Mouse (Mus musculus): Measurements from ENCODE around the gene Cep19. TPM values are rescaled to one million over a fixed set of nuclear protein-coding genes. Genes with fewer than 3 reads are reported as not detected.

Gene Cep19
- total RNA-seq, 1 experiment, result 11.9 TPM

GRCm38 (mm10) chr16:32124020-32124419, 24.4 kb downstream of the Cep19 start:
- Histone ChIP-seq H3K9me3 (ENCODE audit: control insufficient read depth, insufficient read depth, low read depth, low read length) (no peaks in the 10 kb centered on the region), H3K4me1 (ENCODE audit: control insufficient read depth in 2 of 2, insufficient read depth in 2 of 2, low read length in 2 of 2, poor library complexity in 1 of 2) (peaks cover 2 to 13% of the 10 kb centered on the region in 2 experiments; a peak in 3 of 4 replicates), H3K36me3 (ENCODE audit: control insufficient read depth, insufficient read depth, low read length, poor library complexity, severe bottlenecking) (no peaks in the 10 kb centered on the region), H3K27ac (ENCODE audit: insufficient read depth, low read depth, low read length, poor library complexity, severe bottlenecking) (peak overlapping the region; percentile 68; the same call in 1 of the 2 replicates), H3K4me3 (ENCODE audit: insufficient read depth in 1 of 2, low read depth in 1 of 2, low read length in 2 of 2, poor library complexity in 1 of 2, severe bottlenecking in 1 of 2) (no peak overlapping the region), H3K9ac (ENCODE audit: insufficient read depth, low read depth, low read length, poor library complexity, severe bottlenecking) (no peak overlapping the region)
- TF ChIP-seq HCFC1 (IDR thresholded peaks at IDR 0.05; ENCODE audit: borderline replicate concordance, insufficient read depth, low read length) (no peak), ZC3H11A (IDR thresholded peaks at IDR 0.05; ENCODE audit: borderline replicate concordance, low read depth, low read length) (no peak), ZNF384 (IDR thresholded peaks at IDR 0.05; ENCODE audit: low read depth, low read length) (no peak), CHD2 (IDR thresholded peaks at IDR 0.05; ENCODE audit: low read depth, low read length) (no peak), MAFK (IDR thresholded peaks at IDR 0.05; ENCODE audit: insufficient read depth, low read depth, low read length) (no peak)
- in situ Hi-C loops (cut with MboI; ENCODE audit: low sequenced_read_pairs in 2 of 2, unreplicated experiment in 2 of 2), result no loop called here
- no peak for DNase-seq (ENCODE audit: low read depth, low spot score)

DNA sequence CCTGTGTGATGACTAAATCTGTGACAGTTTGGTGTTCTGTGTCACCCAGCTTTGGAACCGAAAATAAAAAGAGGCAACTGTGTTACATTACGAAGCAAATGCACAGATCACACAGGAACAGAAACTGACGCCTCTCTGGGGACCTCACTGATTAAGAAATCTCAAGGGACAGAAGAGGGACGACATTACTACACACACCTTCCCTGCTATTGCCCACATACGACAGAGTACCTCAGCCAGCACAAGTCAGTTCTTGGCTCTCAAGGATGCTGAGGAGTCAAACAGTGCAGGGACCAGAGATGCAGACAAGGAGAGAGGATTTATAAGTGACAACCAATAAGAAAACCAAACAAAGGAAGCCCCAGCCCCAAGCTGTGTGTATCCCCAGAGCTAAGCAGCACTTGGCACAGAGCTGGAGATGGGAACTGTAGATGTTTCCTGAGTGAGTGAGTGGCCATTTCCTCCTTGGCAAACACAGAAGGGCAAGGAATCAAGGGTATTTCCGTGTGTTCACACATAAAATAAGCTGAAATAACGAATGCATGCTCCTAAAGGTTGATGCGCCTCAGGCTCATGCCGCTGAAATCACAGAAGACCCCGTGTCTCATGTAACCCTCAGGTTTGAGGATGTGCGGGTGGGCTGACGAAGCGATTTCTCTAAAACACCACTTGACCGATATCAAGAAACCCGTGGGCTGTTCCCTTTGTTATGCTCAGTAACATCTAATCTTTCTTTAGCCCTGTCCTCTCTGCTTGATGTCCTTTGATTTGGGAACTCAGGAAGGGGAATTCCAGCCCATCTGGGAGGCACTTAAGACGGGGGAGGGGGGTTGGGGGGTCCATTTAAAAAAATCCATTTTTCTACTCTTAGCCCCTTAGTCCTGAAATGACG, 25.1 kb downstream of the Cep19 start:
- no peaks in the 10 kb centered on the region for H3K36me3 ChIP-seq (ENCODE audit: control insufficient read depth, insufficient read depth, low read length, poor library complexity, severe bottlenecking)
- in situ Hi-C loops (cut with MboI; ENCODE audit: low sequenced_read_pairs in 2 of 2, unreplicated experiment in 2 of 2), result no loop called here
- peak overlapping the region; percentile 31 to 46 for H3K4me3 ChIP-seq (ENCODE audit: insufficient read depth in 1 of 2, low read depth in 1 of 2, low read length in 2 of 2, poor library complexity in 1 of 2, severe bottlenecking in 1 of 2)
- TF ChIP-seq HCFC1 (IDR thresholded peaks at IDR 0.05; ENCODE audit: borderline replicate concordance, insufficient read depth, low read length), result 0 out of 2 replicates have a peak, but pooled peaks have one; percentile 2
- TF ChIP-seq ZNF384 (IDR thresholded peaks at IDR 0.05; ENCODE audit: low read depth, low read length), result no peak
- TF ChIP-seq ZC3H11A (IDR thresholded peaks at IDR 0.05; ENCODE audit: borderline replicate concordance, low read depth, low read length), result no peak
- TF ChIP-seq MAFK (IDR thresholded peaks at IDR 0.05; ENCODE audit: insufficient read depth, low read depth, low read length), result peak; percentile 75
- no peak for TF ChIP-seq CHD2 (IDR thresholded peaks at IDR 0.05; ENCODE audit: low read depth, low read length)
- H3K9me3 ChIP-seq (ENCODE audit: control insufficient read depth, insufficient read depth, low read depth, low read length), result no peaks in the 10 kb centered on the region
- peak overlapping the region; percentile 59 for H3K9ac ChIP-seq (ENCODE audit: insufficient read depth, low read depth, low read length, poor library complexity, severe bottlenecking)
- peaks cover 4 to 16% of the 10 kb centered on the region in 2 experiments; a peak in 3 of 4 replicates for H3K4me1 ChIP-seq (ENCODE audit: control insufficient read depth in 2 of 2, insufficient read depth in 2 of 2, low read length in 2 of 2, poor library complexity in 1 of 2)
- peak overlapping the region; percentile 68 for H3K27ac ChIP-seq (ENCODE audit: insufficient read depth, low read depth, low read length, poor library complexity, severe bottlenecking)
- DNase-seq (ENCODE audit: low read depth, low spot score), result no peak

GRCm38 (mm10) chr16:32125364-32125763, 25.8 kb downstream of the Cep19 start:
- peaks cover 4 to 17% of the 10 kb centered on the region in 2 experiments; a peak in 3 of 4 replicates for H3K4me1 ChIP-seq (ENCODE audit: control insufficient read depth in 2 of 2, insufficient read depth in 2 of 2, low read length in 2 of 2, poor library complexity in 1 of 2)
- no peaks in the 10 kb centered on the region for H3K36me3 ChIP-seq (ENCODE audit: control insufficient read depth, insufficient read depth, low read length, poor library complexity, severe bottlenecking)
- H3K27ac ChIP-seq (ENCODE audit: insufficient read depth, low read depth, low read length, poor library complexity, severe bottlenecking), result peak overlapping the region; percentile 68; the same call in 1 of the 2 replicates
- H3K9ac ChIP-seq (ENCODE audit: insufficient read depth, low read depth, low read length, poor library complexity, severe bottlenecking), result peak overlapping the region; percentile 59; the same call in 1 of the 2 replicates
- TF ChIP-seq ZC3H11A (IDR thresholded peaks at IDR 0.05; ENCODE audit: borderline replicate concordance, low read depth, low read length), result no peak
- no peak for TF ChIP-seq MAFK (IDR thresholded peaks at IDR 0.05; ENCODE audit: insufficient read depth, low read depth, low read length)
- TF ChIP-seq ZNF384 (IDR thresholded peaks at IDR 0.05; ENCODE audit: low read depth, low read length), result no peak
- no peak for TF ChIP-seq CHD2 (IDR thresholded peaks at IDR 0.05; ENCODE audit: low read depth, low read length)
- peak; percentile 18; the same call in 1 of the 2 replicates for TF ChIP-seq HCFC1 (IDR thresholded peaks at IDR 0.05; ENCODE audit: borderline replicate concordance, insufficient read depth, low read length)
- in situ Hi-C loops (cut with MboI; ENCODE audit: low sequenced_read_pairs in 2 of 2, unreplicated experiment in 2 of 2), result no loop called here
- no peak for DNase-seq (ENCODE audit: low read depth, low spot score)
- peak overlapping the region; percentile 31 to 46; a peak in 3 of 4 replicates for H3K4me3 ChIP-seq (ENCODE audit: insufficient read depth in 1 of 2, low read depth in 1 of 2, low read length in 2 of 2, poor library complexity in 1 of 2, severe bottlenecking in 1 of 2)
- H3K9me3 ChIP-seq (ENCODE audit: control insufficient read depth, insufficient read depth, low read depth, low read length), result no peaks in the 10 kb centered on the region

GRCm38 (mm10) chr16:32127046-32127445, 27.4 kb downstream of the Cep19 start:
- DNase-seq (ENCODE audit: low read depth, low spot score), result no peak
- in situ Hi-C loops (cut with MboI; ENCODE audit: low sequenced_read_pairs in 2 of 2, unreplicated experiment in 2 of 2), result no loop called here
- TF ChIP-seq CHD2 (IDR thresholded peaks at IDR 0.05; ENCODE audit: low read depth, low read length) (no peak), ZNF384 (IDR thresholded peaks at IDR 0.05; ENCODE audit: low read depth, low read length) (no peak), ZC3H11A (IDR thresholded peaks at IDR 0.05; ENCODE audit: borderline replicate concordance, low read depth, low read length) (no peak), HCFC1 (IDR thresholded peaks at IDR 0.05; ENCODE audit: borderline replicate concordance, insufficient read depth, low read length) (no peak), MAFK (IDR thresholded peaks at IDR 0.05; ENCODE audit: insufficient read depth, low read depth, low read length) (no peak)
- Histone ChIP-seq H3K9me3 (ENCODE audit: control insufficient read depth, insufficient read depth, low read depth, low read length) (no peaks in the 10 kb centered on the region), H3K4me1 (ENCODE audit: control insufficient read depth in 2 of 2, insufficient read depth in 2 of 2, low read length in 2 of 2, poor library complexity in 1 of 2) (peaks cover 6 to 20% of the 10 kb centered on the region in 2 experiments; a peak in 3 of 4 replicates), H3K36me3 (ENCODE audit: control insufficient read depth, insufficient read depth, low read length, poor library complexity, severe bottlenecking) (no peaks in the 10 kb centered on the region; the same call in 1 of the 2 replicates), H3K4me3 (ENCODE audit: insufficient read depth in 1 of 2, low read depth in 1 of 2, low read length in 2 of 2, poor library complexity in 1 of 2, severe bottlenecking in 1 of 2) (no peak overlapping the region), H3K9ac (ENCODE audit: insufficient read depth, low read depth, low read length, poor library complexity, severe bottlenecking) (no peak overlapping the region), H3K27ac (ENCODE audit: insufficient read depth, low read depth, low read length, poor library complexity, severe bottlenecking) (no peak overlapping the region)
